Mouse (Mus musculus) large intestine, adult 2 months (tissue): Measurements from ENCODE around the gene Gm13762. TPM values are rescaled to one million over a fixed set of nuclear protein-coding genes. Genes with fewer than 3 reads are reported as not detected.
"Not testable (repeated sequence)": the region's sequence is repeated elsewhere in the genome, so short reads cannot be mapped to it uniquely, and the experiment has no call there.

ENCODE experiments used
- DNase-seq: peaks from one replicate; pipeline ENCODE4 v3.0.0-alpha.2; 2012; ENCODE audit warnings: low read depth, low spot score
- WGBS: fragments of 180-500 bp; shearing (Covaris S2); methylation state at CpG from one replicate; pipeline ENCODE4 v1.1.7; 2018; 5-methylcytosine and 5-hydroxymethylcytosine counted together
- polyA plus RNA-seq: library from polyadenylated mRNA; depleted of rRNA; stranded (reverse); fragments of >200 nt; gene quantifications from 2 replicates; pipeline ENCODE4 v1.2.3, GENCODE M21; 2012; rRNA removed

Gene Gm13762
- not detected in 2 replicates for polyA plus RNA-seq

GRCm38 (mm10) chr2:88980181-88980580, at the start of gene Gm13762:
Gene Gm13762 (minus strand): TSS chr2:88980281.
- WGBS = 72% methylated on average over 1 of the region's 1 CpGs
- DNase-seq = no peak

- not testable (repeated sequence) for DNase-seq
- 63% methylated on average over 3 of the region's 3 CpGs for WGBS
Observed at GRCm38 (mm10) chr2:89021436-89021835, 41.4 kb upstream of the Gm13762 start.

GRCm38 (mm10) chr2:89018240-89018639, 38.2 kb upstream of the Gm13762 start, which contains the start of gene Olfr1216:
Gene Olfr1216 (minus strand): TSS chr2:89018340.
- DNase-seq = no peak
- 68% methylated on average over 1 of the region's 1 CpGs for WGBS

GRCm38 (mm10) chr2:89006873-89007272, 26.8 kb upstream of the Gm13762 start, which contains the start of gene Olfr1215:
Gene Olfr1215 (minus strand): TSS chr2:89006973.
- 45% methylated on average over 2 of the region's 2 CpGs for WGBS
- DNase-seq = no peak

GRCm38 (mm10) chr2:88992553-88992952, 12.5 kb upstream of the Gm13762 start, which contains the start of gene Olfr1214:
Gene Olfr1214 (minus strand): TSS chr2:88992653.
- DNase-seq = no peak
- whole genome bisulfite sequencing = 79% methylated on average over 1 of the region's 1 CpGs

- no peak for DNase-seq
Observed at GRCm38 (mm10) chr2:88953669-88954068, 26.4 kb downstream of the Gm13762 start, which contains the start of gene Olfr1212. Gene Olfr1212 (plus strand): TSS chr2:88953969.

GRCm38 (mm10) chr2:88938011-88938410, 42.1 kb downstream of the Gm13762 start, which contains the start of gene Olfr1211:
Gene Olfr1211 (minus strand): TSS chr2:88938111.
- no peak for DNase-seq
- WGBS = 86% methylated on average over 1 of the region's 1 CpGs

Other genes starting within 250 kb of the Gm13762 start
- gene Olfr1197, start 247.9 kb downstream of the Gm13762 start, polyA plus RNA-seq = not detected in 2 replicates
- not detected in 2 replicates for gene Olfr1198, start 228.9 kb downstream of the Gm13762 start, polyA plus RNA-seq
- not detected in 2 replicates for gene Olfr1199, start 219.8 kb downstream of the Gm13762 start, polyA plus RNA-seq
- gene Olfr1200, start 209.8 kb downstream of the Gm13762 start, polyA plus RNA-seq = not detected in 2 replicates
- gene Olfr1201, start 187.2 kb downstream of the Gm13762 start, polyA plus RNA-seq = not detected in 2 replicates
- not detected in 2 replicates for gene Olfr1202, start 165.8 kb downstream of the Gm13762 start, polyA plus RNA-seq
- not detected in 2 replicates for gene Olfr1205, start 150.5 kb downstream of the Gm13762 start, polyA plus RNA-seq
- not detected in 2 replicates for gene Olfr1204, start 131.0 kb downstream of the Gm13762 start, polyA plus RNA-seq
- gene Olfr1206, start 117.0 kb downstream of the Gm13762 start, polyA plus RNA-seq = not detected in 2 replicates
- gene Olfr1208, start 78.0 kb downstream of the Gm13762 start, polyA plus RNA-seq = not detected in 2 replicates
- gene Olfr1209, start 65.1 kb downstream of the Gm13762 start, polyA plus RNA-seq = not detected in 2 replicates
- not detected in 2 replicates for gene Olfr1211, start 42.2 kb downstream of the Gm13762 start, polyA plus RNA-seq
- not detected in 2 replicates for gene Olfr1212, start 26.3 kb downstream of the Gm13762 start, polyA plus RNA-seq
- gene Olfr1214, start 12.4 kb upstream of the Gm13762 start, polyA plus RNA-seq = not detected in 2 replicates
- not detected in 2 replicates for gene Olfr1215, start 26.7 kb upstream of the Gm13762 start, polyA plus RNA-seq
- gene Olfr1216, start 38.1 kb upstream of the Gm13762 start, polyA plus RNA-seq = not detected in 2 replicates
- not detected in 2 replicates for gene Olfr1217, start 51.8 kb upstream of the Gm13762 start, polyA plus RNA-seq
- gene Olfr1218, start 80.9 kb upstream of the Gm13762 start, polyA plus RNA-seq = not detected in 2 replicates
- not detected in 2 replicates for gene Olfr1219, start 103.2 kb upstream of the Gm13762 start, polyA plus RNA-seq
- not detected in 2 replicates for gene Olfr1220, start 126.6 kb upstream of the Gm13762 start, polyA plus RNA-seq
- not detected in 2 replicates for gene Olfr1221, start 137.0 kb upstream of the Gm13762 start, polyA plus RNA-seq
- not detected in 2 replicates for gene Olfr1222, start 152.8 kb upstream of the Gm13762 start, polyA plus RNA-seq
- not detected in 2 replicates for gene Olfr1223, start 171.3 kb upstream of the Gm13762 start, polyA plus RNA-seq
- not detected in 2 replicates for gene Olfr1224-ps1, start 183.8 kb upstream of the Gm13762 start, polyA plus RNA-seq
- not detected in 2 replicates for gene Olfr1225, start 194.4 kb upstream of the Gm13762 start, polyA plus RNA-seq
- not detected in 2 replicates for gene Olfr1226, start 219.8 kb upstream of the Gm13762 start, polyA plus RNA-seq